Mouse (Mus musculus) testis, adult 2 months (tissue): ENCODE results near the gene Ift88.

Experiments used
- CTCF ChIP-seq: fragments of 200-500 bp; IDR thresholded peaks from 2 replicates; pipeline ENCODE4 v1.5.1; 2012; ENCODE audit warnings: low read depth, mild to moderate bottlenecking, inconsistent platforms, low read length, moderate library complexity; ENCODE audit not compliant: control insufficient read depth, insufficient read depth, insufficient replicate concordance
- POLR2A ChIP-seq: fragments of 200-500 bp; IDR thresholded peaks from 2 replicates; pipeline ENCODE4 v1.6.1; 2012; ENCODE audit warnings: low read depth, mild to moderate bottlenecking, inconsistent platforms, low read length, moderate library complexity; ENCODE audit not compliant: control insufficient read depth

- TF ChIP-seq CTCF (no peak), POLR2A (no peak)
Observed at GRCm38 (mm10) chr14:57385667-57386066, 38.2 kb upstream of the Ift88 start.
